Mouse (Mus musculus) heart, postnatal 0 days (tissue): Measurements from ENCODE around the gene Syn3.

Experiments
- CTCF ChIP-seq: IDR thresholded peaks from 2 replicates; pipeline ENCODE4 v1.5.1; 2016; ENCODE audit warnings: antibody characterized with exemption, control low read depth, low read depth
- EP300 ChIP-seq: IDR thresholded peaks from 2 replicates; pipeline ENCODE4 v1.6.1; 2016; ENCODE audit warnings: antibody characterized with exemption, low read depth

- TF ChIP-seq CTCF (no peak), EP300 (no peak)
Observed at GRCm38 (mm10) chr10:86359699-86360098, 139.0 kb downstream of the Syn3 start.
